Mouse (Mus musculus): ENCODE data around the gene Sbno2. TPM values are rescaled to one million over a fixed set of nuclear protein-coding genes. Genes with fewer than 3 reads are reported as not detected.

The Sbno2 gene
- 10 to 100 TPM; 31.0 to 41.4 TPM for total RNA-seq (2021)
- long read RNA-seq, experiment 1, partial matches to known transcripts = 17 of 28 reads
- long read RNA-seq, experiment 1, other reads (novel, unspliced or antisense) = 10 of 28 reads
- long read RNA-seq, experiment 2, transcript Sbno2-203 (15 exons, 2,156 nt) = major isoform, 6 of 59 reads
- long read RNA-seq, experiment 2, partial matches to known transcripts = 29 of 59 reads
- long read RNA-seq, experiment 2, other reads (novel, unspliced or antisense) = 24 of 59 reads

- DNase-seq (ENCODE audit: low spot score in 2 of 2) = no peak
Observed at GRCm38 (mm10) chr10:80105460-80105859, at the start of gene Sbno2. Gene Sbno2, minus strand, starts transcription at chr10:80105571.

- DNase-seq (ENCODE audit: low spot score in 2 of 2) = no peak
Observed at GRCm38 (mm10) chr10:80154384-80154783, 49.0 kb upstream of the Sbno2 start.

GRCm38 (mm10) chr10:80153713-80154112 lies 48.3 kb upstream of the Sbno2 start:
- DNase-seq (ENCODE audit: low spot score in 2 of 2) = peak in 1 of 2 experiments; percentile 27

DNA sequence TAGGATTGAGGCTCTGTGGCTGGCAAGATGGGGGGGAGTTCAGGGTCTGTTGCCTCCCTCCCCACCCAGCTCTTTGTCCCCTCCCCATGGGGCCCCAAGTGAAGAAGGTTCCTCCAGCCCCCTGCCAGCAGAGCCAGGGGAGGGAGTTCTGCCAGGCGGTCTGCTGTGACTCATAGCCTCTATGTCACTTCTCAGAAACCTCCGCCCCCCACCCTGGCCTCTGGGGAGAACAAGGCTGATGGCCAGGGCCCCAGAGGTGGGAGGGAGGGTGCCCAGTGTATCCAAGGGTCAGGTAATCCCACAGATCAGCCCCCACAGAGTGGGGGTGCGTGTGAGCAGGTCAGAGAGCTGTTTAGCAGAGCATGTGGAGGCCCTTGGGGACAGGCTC lies 47.5 kb upstream of the Sbno2 start:
- peak in 1 of 2 experiments; percentile 62 for DNase-seq (ENCODE audit: low spot score in 2 of 2)

DNA sequence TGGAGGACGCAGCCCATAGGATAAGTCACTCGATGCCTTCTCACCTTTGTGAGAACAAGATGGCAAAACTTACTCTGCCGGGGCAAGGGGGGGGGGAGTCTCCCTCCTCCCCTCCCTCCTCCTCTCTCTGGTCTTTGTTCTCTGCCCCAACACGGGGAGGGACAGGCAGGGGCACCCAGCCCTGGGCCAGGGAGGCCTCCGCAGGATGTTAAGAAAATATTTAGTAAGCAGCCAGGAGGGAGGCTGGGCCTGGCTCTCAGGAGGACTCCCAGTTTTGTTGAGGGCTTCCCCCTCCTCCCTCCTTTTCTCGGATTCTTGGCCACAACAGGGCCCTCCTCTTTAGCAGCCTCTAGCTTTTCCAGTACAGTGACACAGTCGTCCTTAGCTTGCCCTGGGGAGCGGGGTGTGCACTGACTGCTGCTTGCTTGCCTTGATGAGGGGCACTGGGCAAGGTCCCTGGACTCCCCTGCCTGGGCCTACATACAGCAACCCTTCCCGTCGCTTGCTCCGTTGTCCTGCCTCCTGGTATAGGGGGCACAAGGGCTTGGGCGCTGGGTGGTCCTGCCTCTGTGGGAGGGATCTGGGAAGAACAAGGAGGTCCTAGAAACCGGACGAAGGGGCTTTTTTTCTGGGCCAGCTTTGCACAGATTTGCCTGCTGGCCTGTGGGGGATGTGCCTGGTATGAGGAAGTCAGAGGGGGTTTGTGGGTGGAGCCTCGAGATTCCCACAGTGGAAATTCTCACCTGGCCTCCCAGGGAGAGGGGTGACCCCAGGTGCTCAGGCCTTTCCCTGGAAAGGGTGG lies 46.9 kb upstream of the Sbno2 start:
- peak in 1 of 2 experiments; percentile 25 for DNase-seq (ENCODE audit: low spot score in 2 of 2)

DNA sequence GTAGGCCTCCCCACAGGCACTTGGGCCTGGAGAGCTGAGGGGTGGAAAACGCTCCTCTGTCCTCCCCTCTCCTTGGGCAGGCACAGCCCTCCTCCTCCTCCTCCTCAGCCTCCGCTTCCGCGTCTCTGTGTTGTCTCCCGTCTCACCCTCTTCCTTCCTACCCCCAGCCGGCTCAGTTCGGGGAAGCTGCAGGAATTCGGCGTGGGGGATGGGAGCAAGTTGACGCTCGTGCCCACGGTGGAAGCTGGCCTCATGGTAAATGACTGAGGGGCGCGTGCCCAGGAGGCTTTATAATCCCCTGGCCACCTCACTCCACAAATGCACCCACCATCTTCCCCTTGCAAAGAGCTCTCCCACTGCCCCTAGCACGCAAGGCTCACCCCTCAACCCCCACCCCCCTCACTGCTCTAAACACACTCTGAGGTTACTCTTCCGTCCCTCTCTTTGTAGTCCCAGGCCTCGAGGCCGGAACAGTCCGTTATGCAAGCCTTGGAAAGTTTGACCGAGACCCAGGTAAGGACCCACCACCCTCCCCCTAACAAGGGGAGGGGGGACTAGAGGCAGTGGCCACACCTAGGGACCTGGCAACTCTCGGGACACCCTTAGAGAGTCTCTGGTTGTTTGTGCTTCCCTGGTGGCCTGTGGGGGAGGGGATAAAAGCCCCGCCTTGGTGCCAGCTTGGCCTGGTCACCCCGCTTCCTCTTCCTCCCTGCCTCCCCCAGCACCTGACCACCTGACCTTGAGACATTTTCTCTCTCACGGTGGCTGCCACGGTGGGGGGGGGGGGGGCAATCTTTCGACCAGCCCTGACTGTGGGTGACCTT lies 46.1 kb upstream of the Sbno2 start:
- DNase-seq (ENCODE audit: low spot score in 2 of 2) = peak; percentile 63 to 70

GRCm38 (mm10) chr10:80150226-80151210 lies 45.1 kb upstream of the Sbno2 start:
- peak in 1 of 2 experiments; percentile 65 for DNase-seq (ENCODE audit: low spot score in 2 of 2)

DNA sequence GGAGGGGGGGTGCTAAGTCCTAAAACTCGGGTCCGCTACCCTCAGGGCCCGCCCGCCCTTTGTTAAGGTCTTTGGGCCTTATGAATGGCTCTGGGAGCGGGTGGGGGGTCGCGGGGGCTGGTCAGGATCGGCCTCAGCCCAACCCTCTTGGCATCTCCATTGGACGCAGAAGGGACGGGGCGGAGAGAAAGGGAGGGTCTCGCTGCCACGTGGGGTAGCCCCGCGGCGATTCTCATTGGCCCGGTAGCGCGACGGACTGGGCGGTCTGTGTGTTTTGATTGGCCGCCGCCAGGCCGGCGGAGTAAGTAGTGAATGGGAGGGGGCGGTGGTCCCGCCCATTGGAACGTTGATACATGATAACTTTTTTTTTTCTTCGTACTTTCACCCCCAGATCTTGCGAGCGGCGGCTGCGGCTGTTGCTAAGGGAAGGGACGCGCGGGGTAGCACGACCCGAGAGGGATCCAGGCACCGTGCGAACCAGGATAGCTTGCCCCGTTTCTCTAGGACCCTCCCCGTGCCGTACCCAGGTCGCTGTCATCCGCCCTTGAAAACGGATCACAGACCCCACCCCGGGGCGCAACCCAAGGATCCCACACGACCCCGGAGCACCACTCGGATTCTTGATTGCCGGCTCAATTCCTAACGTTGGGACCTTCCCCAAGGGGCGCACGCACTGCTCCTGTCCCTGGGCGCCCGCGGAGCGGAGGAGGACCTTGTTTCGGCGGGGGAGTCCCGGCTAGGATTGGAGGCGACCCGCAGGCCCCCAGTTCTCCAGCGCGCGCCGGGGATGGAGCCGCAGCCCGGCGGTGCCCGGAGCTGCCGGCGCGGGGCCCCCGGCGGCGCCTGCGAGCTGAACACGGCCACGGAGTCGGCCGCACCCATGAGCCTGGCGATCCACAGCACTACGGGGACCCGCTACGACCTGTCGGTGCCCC lies 44.2 kb upstream of the Sbno2 start:
- DNase-seq (ENCODE audit: low spot score in 2 of 2) = peak; percentile 88 to 91

GRCm38 (mm10) chr10:80148610-80149290 lies 43.4 kb upstream of the Sbno2 start:
- DNase-seq (ENCODE audit: low spot score in 2 of 2) = peak; percentile 95 to 96

DNA sequence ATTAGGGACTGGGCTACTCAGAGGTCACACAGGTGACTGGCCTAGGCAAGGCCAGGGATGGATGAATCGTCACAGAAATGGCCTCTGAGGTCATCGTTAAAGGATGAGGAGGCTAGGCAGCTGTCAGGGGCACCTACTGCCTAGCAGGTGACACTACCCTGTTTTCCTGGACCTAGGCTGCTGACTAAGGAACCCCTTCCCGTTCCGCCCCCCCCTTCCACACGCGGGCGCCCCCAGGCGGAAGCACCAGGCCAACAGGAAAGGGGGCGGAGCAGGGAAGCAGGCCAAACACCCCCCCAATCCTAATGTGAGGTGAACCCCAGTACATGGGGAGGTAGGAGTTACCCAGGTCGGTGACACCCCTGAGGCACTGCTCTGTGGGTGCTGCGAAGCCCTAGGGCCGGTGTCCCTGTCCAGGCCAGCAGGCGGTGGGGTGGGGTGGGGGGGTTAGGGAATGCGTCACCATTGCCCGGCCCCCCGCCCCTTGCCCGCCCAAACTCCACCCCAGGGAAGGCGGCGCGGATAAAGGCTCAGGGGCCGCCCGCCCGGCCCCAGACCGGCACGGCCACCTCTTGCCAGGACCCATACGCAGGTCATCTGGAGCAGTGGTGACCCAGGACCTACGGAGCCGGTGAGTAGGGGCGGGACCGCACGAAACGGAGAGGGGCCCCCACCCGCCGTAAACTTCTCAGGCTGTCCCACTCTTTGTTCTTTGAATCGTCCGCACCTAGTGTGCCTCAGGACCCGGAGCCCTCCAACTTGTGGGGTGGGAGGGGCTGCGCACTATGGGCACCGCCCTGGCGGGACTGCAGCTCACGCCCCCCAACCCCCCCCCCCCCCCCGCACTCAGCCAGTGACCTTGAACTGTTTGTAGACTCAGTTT lies 42.6 kb upstream of the Sbno2 start, which contains the start of gene Midn:
Gene Midn, plus strand, starts transcription at position 554 of the 883 bp plus-strand sequence.
- peak; percentile 89 to 93 for DNase-seq (ENCODE audit: low spot score in 2 of 2)

DNA sequence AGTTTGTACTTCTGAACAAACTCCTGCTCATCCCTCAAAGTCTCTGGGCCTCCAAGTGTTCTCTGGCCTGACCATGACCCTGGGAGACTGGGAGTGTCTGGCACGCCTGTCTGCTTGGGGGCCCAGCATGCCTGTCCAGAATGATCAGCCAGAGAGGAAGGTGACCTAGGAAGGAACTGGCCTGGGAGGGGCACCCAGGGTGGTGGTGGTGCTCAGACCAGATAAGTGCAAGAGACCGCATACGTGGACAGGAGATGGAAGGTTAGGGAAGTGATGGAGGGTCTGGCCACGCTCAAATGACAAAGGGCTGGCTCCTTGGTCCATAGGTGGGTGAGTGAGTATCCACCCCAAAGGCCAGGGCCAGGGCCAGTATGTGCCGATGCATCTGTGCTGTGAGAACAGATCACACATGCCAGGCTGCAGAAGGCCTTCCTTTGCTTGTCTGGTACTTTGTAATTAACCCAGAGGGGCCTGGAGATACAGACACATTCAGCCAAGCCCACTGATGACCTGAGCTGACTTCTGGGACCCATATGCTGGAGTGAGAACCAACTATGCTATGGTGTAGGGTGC lies 41.9 kb upstream of the Sbno2 start:
- DNase-seq (ENCODE audit: low spot score in 2 of 2) = no peak

GRCm38 (mm10) chr10:80146568-80147011 lies 41.2 kb upstream of the Sbno2 start:
- DNase-seq (ENCODE audit: low spot score in 2 of 2) = no peak

DNA sequence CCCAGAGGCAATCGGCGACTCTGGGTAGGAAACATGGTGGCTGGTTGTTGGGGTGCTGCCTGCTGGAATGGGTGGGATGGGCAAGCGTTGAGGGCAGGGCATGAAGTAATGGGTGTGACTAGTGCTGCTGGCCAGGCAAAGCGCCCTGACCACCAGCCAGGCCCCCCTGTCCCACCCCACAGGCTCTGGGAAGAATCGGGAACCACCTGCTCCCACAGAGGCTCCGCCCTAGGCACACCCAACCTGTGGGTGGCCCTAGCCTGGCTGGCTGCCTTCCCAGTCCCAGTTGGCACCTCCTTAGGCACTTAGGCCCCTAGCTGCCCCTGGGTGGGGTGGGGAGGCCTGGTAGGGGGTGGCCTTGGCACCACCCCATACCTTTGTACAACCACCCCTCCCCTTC lies 40.5 kb upstream of the Sbno2 start:
- DNase-seq (ENCODE audit: low spot score in 2 of 2) = no peak

GRCm38 (mm10) chr10:80144864-80145838 lies 39.8 kb upstream of the Sbno2 start:
- DNase-seq (ENCODE audit: low spot score in 2 of 2) = peak; percentile 69 to 77

- no peak for DNase-seq (ENCODE audit: low spot score in 2 of 2)
Observed at GRCm38 (mm10) chr10:80144159-80144558, 38.8 kb upstream of the Sbno2 start.

- DNase-seq (ENCODE audit: low spot score in 2 of 2) = no peak
Observed at GRCm38 (mm10) chr10:80143664-80144063, 38.3 kb upstream of the Sbno2 start.

All from adrenal gland, adult 18-20 months (tissue).